9 mouse cellular contexts compared by ENCODE assay signal in the genomic region with DNA sequence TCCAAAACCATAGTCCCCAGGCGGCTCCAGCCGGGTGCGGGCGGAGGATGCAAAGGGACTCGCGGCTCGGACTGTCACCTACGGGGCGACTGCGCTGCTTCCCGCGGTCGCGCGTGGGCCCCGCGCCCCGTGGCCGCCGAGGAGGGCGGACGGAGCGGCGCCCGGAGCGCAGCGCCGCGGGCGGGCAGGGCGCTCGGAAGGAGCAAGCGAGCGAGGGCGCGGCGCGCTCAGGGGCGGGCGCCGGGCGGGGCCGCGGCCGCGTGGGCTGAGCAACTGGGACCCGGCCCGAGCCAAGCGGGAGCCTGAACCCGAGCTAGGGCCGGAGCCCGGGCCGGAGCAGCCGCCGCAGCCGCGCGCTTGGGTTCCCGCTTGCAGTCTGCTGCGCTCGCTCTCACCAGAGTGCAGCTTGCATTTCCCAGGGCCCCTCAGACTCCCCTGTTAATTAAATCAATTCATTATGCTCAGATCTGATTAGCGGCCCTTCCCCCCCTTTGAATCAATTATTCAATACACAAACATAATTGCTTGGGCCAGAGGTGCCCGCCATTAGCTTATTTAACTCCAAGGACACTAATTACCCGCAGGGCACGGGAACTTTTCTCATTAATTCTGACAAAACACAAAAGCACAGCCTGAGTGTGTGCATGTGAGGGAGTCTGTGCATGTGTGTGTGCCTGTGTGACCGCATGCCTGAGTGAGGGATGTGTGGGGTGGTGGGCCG. TPM values are rescaled to one million over a fixed set of nuclear protein-coding genes. Genes with fewer than 3 reads are reported as not detected.
DNase-seq lines count a peak whose midpoint lies in the region; ATAC-seq and TF ChIP-seq lines count a peak whose summit lies in the region.
"Had no signal": no experiment of that assay in that cellular context is flagged by ENCODE, and none has a peak within 500 bp of the region (broad histone marks: within the 10 kb centered on the region; RNA-seq: fewer than 3 reads in every experiment).

A gene (minus strand): TSS at position 259 of the 721 bp plus-strand sequence.

- no peak for TF ChIP-seq EP300 in ES-Bruce4 (IDR thresholded peaks at IDR 0.05; ENCODE audit: insufficient read depth, low read depth, low read length)

- H3K4me2 ChIP-seq in heart, embryonic 14.5 days (ENCODE audit: low read length): peak within 1 kb of the TSS; percentile 98
- H3K4me2 ChIP-seq in lung, embryonic 16.5 days (ENCODE audit: low read depth, low read length): peak within 1 kb of the TSS; percentile 98
- H3K4me2 ChIP-seq in stomach, embryonic 15.5 days: peak within 1 kb of the TSS; percentile 99

- no peak within 1 kb of the TSS for H3K27ac ChIP-seq in ES-Bruce4 (ENCODE audit: insufficient read depth, low read length)
- H3K27ac ChIP-seq in heart, embryonic 14.5 days (replicated peaks in 1 of 2; ENCODE audit: control insufficient read depth in 1 of 2, insufficient read depth in 1 of 2, low read depth in 2 of 2, low read length in 2 of 2): no peak within 1 kb of the TSS
- peak within 1 kb of the TSS; percentile 24; the same call in 1 of the 2 replicates for H3K27ac ChIP-seq in lung, embryonic 16.5 days (ENCODE audit: low read length)
- no peak within 1 kb of the TSS for H3K27ac ChIP-seq in stomach, embryonic 15.5 days

- H3K4me1 ChIP-seq in ES-Bruce4 (ENCODE audit: control insufficient read depth, insufficient read depth, low read length): no peaks in the 10 kb centered on the region
- H3K4me1 ChIP-seq in heart, embryonic 14.5 days (ENCODE audit: control insufficient read depth in 2 of 2, insufficient read depth in 2 of 2, low read length in 2 of 2): peaks cover 3 to 4% of the 10 kb centered on the region in 2 experiments
- 0 out of 2 replicates have a peak, but pooled peaks cover 11% of the 10 kb centered on the region for H3K4me1 ChIP-seq in lung, embryonic 16.5 days (replicated peaks; ENCODE audit: control insufficient read depth, insufficient read depth, low read length)
- peaks cover 8% of the 10 kb centered on the region; the same call in 1 of the 2 replicates for H3K4me1 ChIP-seq in stomach, embryonic 15.5 days

- no peaks in the 10 kb centered on the region for H3K9me3 ChIP-seq in ES-Bruce4 (replicated peaks; ENCODE audit: control insufficient read depth, insufficient read depth, low read length, poor library complexity, severe bottlenecking)
- no peaks in the 10 kb centered on the region for H3K9me3 ChIP-seq in heart, embryonic 14.5 days (ENCODE audit: control insufficient read depth, low read length)
- no peaks in the 10 kb centered on the region for H3K9me3 ChIP-seq in lung, embryonic 16.5 days (ENCODE audit: control insufficient read depth, low read length)
- no peaks in the 10 kb centered on the region for H3K9me3 ChIP-seq in stomach, embryonic 15.5 days

- TF ChIP-seq CTCF in ES-Bruce4 (IDR thresholded peaks at IDR 0.05; ENCODE audit: low read depth, low read length): no peak

- no peak; the same call in 1 of the 2 replicates for ATAC-seq in heart, embryonic 14.5 days (ENCODE audit: insufficient number of reproducible peaks, insufficient read depth, low FRiP score, low read depth)
- peak; percentile 88 for ATAC-seq in lung, embryonic 16.5 days (ENCODE audit: low read depth)
- peak; percentile 69 for ATAC-seq in stomach, embryonic 15.5 days (ENCODE audit: insufficient read depth, low FRiP score, low read depth)
- no peak for ATAC-seq in activated CD4-positive, CD25-positive, alpha-beta regulatory T cell, adult 4 months

- no peaks in the 10 kb centered on the region for H3K36me3 ChIP-seq in ES-Bruce4 (ENCODE audit: control insufficient read depth, insufficient read depth, low read length, poor library complexity, severe bottlenecking)
- no peaks in the 10 kb centered on the region for H3K36me3 ChIP-seq in heart, embryonic 14.5 days (ENCODE audit: control insufficient read depth, insufficient read depth, low read length)
- no peaks in the 10 kb centered on the region for H3K36me3 ChIP-seq in lung, embryonic 16.5 days (ENCODE audit: control insufficient read depth, insufficient read depth, low read length)
- H3K36me3 ChIP-seq in stomach, embryonic 15.5 days: no peaks in the 10 kb centered on the region

- H3K4me3 ChIP-seq in ES-Bruce4 (ENCODE audit: low read depth, low read length): peak within 1 kb of the TSS; percentile 68
- H3K4me3 ChIP-seq in heart, embryonic 14.5 days (ENCODE audit: control insufficient read depth in 1 of 2, insufficient read depth in 1 of 2, low read depth in 1 of 2, low read length in 2 of 2): peak within 1 kb of the TSS; percentile 58 to 69
- peak within 1 kb of the TSS; percentile 69 for H3K4me3 ChIP-seq in lung, embryonic 16.5 days (ENCODE audit: low read length)
- peak within 1 kb of the TSS; percentile 59 for H3K4me3 ChIP-seq in stomach, embryonic 15.5 days (replicated peaks)
- H3K4me3 ChIP-seq: erythroblast, embryonic 14.5 days had no signal

- H3K9ac ChIP-seq in ES-Bruce4 (ENCODE audit: low read depth, poor library complexity, severe bottlenecking): peak within 1 kb of the TSS; percentile 65
- H3K9ac ChIP-seq in heart, embryonic 14.5 days (ENCODE audit: low read length): peak within 1 kb of the TSS; percentile 70
- peak within 1 kb of the TSS; percentile 72 for H3K9ac ChIP-seq in lung, embryonic 16.5 days (ENCODE audit: low read length)
- H3K9ac ChIP-seq in stomach, embryonic 15.5 days: peak within 1 kb of the TSS; percentile 41

- H3K27me3 ChIP-seq in ES-Bruce4 (ENCODE audit: control insufficient read depth, insufficient read depth, low read length, poor library complexity, severe bottlenecking): peaks cover 9% of the 10 kb centered on the region; the same call in 1 of the 2 replicates
- H3K27me3 ChIP-seq in heart, embryonic 14.5 days (ENCODE audit: control insufficient read depth, insufficient read depth, low read length): peaks cover 67% of the 10 kb centered on the region
- peaks cover 27% of the 10 kb centered on the region for H3K27me3 ChIP-seq in lung, embryonic 16.5 days (ENCODE audit: control insufficient read depth, insufficient read depth, low read depth, low read length)
- peaks cover 39% of the 10 kb centered on the region for H3K27me3 ChIP-seq in stomach, embryonic 15.5 days (replicated peaks)

- WGBS in heart, embryonic 14.5 days: 2% methylated on average over 60 of the region's 67 CpGs
- WGBS in lung, embryonic 16.5 days: under 1% methylated on average over 61 of the region's 67 CpGs
- under 1% methylated on average over 67 of the region's 67 CpGs for WGBS in stomach, embryonic 15.5 days

- no peak for TF ChIP-seq POLR2A in ES-Bruce4 (IDR thresholded peaks at IDR 0.05; ENCODE audit: insufficient read depth, low read length)

- DNase-seq in Muller cell, postnatal 12 days (ENCODE audit: inconsistent ontology term): peak; percentile 69
- DNase-seq in embryo, embryonic 11 days: peak; percentile 75
- DNase-seq in kidney, postnatal 14 days: peak; percentile 56

RNA-seq across cellular contexts. Expression of the gene that starts here (rescaled TPM):
- 1.3 and 2.0 TPM in 2 replicates for polyA plus RNA-seq in ES-Bruce4 (2011; ENCODE audit: insufficient read depth, insufficient read length, low read depth, missing spikeins)
- polyA plus RNA-seq in heart, embryonic 14.5 days (2014; fragmentation: Nextera tagmentation; extraction: Ambion mirVana): 1.9 and 2.6 TPM in 2 replicates
- polyA plus RNA-seq in lung, embryonic 16.5 days (2015; fragmentation: Nextera tagmentation; extraction: Ambion mirVana): 11.8 and 13.3 TPM in 2 replicates
- 5.3 and 6.4 TPM in 2 replicates for polyA plus RNA-seq in stomach, embryonic 15.5 days (2015; fragmentation: Nextera tagmentation; extraction: Ambion mirVana)
- not detected for polyA plus RNA-seq in activated CD4-positive, CD25-positive, alpha-beta regulatory T cell, adult 4 months (2017; shearing (Covaris generic))
- polyA plus RNA-seq: erythroblast, embryonic 14.5 days had no signal

Comparison
In these comparisons a context has a peak if more than half of its experiments do, and no peak if none do; other contexts are left out.
1. ATAC-seq: peak in lung, embryonic 16.5 days (single experiment) and stomach, embryonic 15.5 days (single experiment); none in heart, embryonic 14.5 days (single experiment) and activated CD4-positive, CD25-positive, alpha-beta regulatory T cell, adult 4 months (single experiment).
2. Peak in every context shown above with its lines, with median percentiles within 50 percentile points of each other: H3K4me3 ChIP-seq, H3K9ac ChIP-seq, DNase-seq and H3K4me2 ChIP-seq.